Mouse (Mus musculus) intestine, embryonic 16.5 days (tissue): ENCODE data around the gene Hpgds. TPM values are rescaled to one million over a fixed set of nuclear protein-coding genes. Genes with fewer than 3 reads are reported as not detected.

Experiments used
- ATAC-seq: fragments of 200-750 bp; cut with Nextera tagmentation; 2 replicates; pipeline ENCODE4 v1.8.0; 2017; ENCODE audit warnings: moderate TSS enrichment, moderate library complexity
- H3K27ac ChIP-seq: fragments of 300-500 bp; sonication (generic); 2 replicates; pipeline ENCODE4 v1.5.1; 2014; ENCODE audit warnings: mild to moderate bottlenecking, low read length
- H3K27me3 ChIP-seq: fragments of 300-500 bp; sonication (generic); replicated peaks from 2 replicates; pipeline ENCODE4 v1.6.1; 2014; ENCODE audit warnings: low read length, control low read depth, mixed read lengths; ENCODE audit not compliant: control insufficient read depth, insufficient read depth
- H3K36me3 ChIP-seq: fragments of 300-500 bp; sonication (generic); 2 replicates; pipeline ENCODE4 v1.6.1; 2014; ENCODE audit warnings: low read length, control low read depth; ENCODE audit not compliant: control insufficient read depth, insufficient read depth
- H3K4me1 ChIP-seq: fragments of 300-500 bp; sonication (generic); 2 replicates; pipeline ENCODE4 v1.6.1; 2014; ENCODE audit warnings: low read length, control low read depth, mixed read lengths; ENCODE audit not compliant: control insufficient read depth, insufficient read depth
- H3K4me2 ChIP-seq: fragments of 300-500 bp; sonication (generic); 2 replicates; pipeline ENCODE4 v1.6.1; 2014; ENCODE audit warnings: low read depth, low read length, control low read depth
- H3K4me3 ChIP-seq: fragments of 300-500 bp; sonication (generic); 2 replicates; pipeline ENCODE4 v1.5.1; 2014; ENCODE audit warnings: mild to moderate bottlenecking, low read length
- H3K9ac ChIP-seq: fragments of 300-500 bp; sonication (generic); 2 replicates; pipeline ENCODE4 v1.6.1; 2014; ENCODE audit warnings: low read depth, low read length
- H3K9me3 ChIP-seq: fragments of 300-500 bp; sonication (generic); 2 replicates; pipeline ENCODE4 v1.6.1; 2016; ENCODE audit warnings: low read length, control low read depth; ENCODE audit not compliant: control insufficient read depth
- WGBS: fragments of 180-500 bp; shearing (Covaris S2); extraction: QIAGEN DNeasy Blood & Tissue Kit; methylation state at CpG from one replicate; pipeline ENCODE4 v1.1.7; 2014; 5-methylcytosine and 5-hydroxymethylcytosine counted together
- polyA plus RNA-seq: library from polyadenylated mRNA; unstranded; fragments of >200 nt; fragmentation: Nextera tagmentation; extraction: Ambion mirVana; gene quantifications from 2 replicates; pipeline ENCODE4 v1.2.1, GENCODE M21; 2015

The Hpgds gene
- polyA plus RNA-seq, 1 experiment from 2014 or later = 8.7 TPM

GRCm38 (mm10) chr6:65075201-65075600, 69.5 kb downstream of the Hpgds start:
- no peaks in the 10 kb centered on the region for H3K27me3 ChIP-seq
- H3K9me3 ChIP-seq = no peaks in the 10 kb centered on the region
- no peak overlapping the region for H3K9ac ChIP-seq
- ATAC-seq = no peak
- 73% methylated on average over 2 of the region's 2 CpGs for WGBS
- peaks cover 2% of the 10 kb centered on the region; the same call in 1 of the 2 replicates for H3K36me3 ChIP-seq
- no peak overlapping the region for H3K4me3 ChIP-seq
- H3K4me2 ChIP-seq = no peak overlapping the region
- H3K27ac ChIP-seq = no peak overlapping the region
- H3K4me1 ChIP-seq = no peaks in the 10 kb centered on the region

Other genes with a start within 250 kb of the Hpgds start
- 31.5 and 41.7 TPM in 2 replicates for gene Smarcad1, start 102.3 kb downstream of the Hpgds start, polyA plus RNA-seq
- not detected in 2 replicates for gene C130060K24Rik, start 236.2 kb upstream of the Hpgds start, polyA plus RNA-seq